Mouse (Mus musculus): ENCODE measurements around the gene Trak1.

GRCm38 (mm10) chr9:121469711-121470110 lies 172.4 kb downstream of the Trak1 start:
- TF ChIP-seq GATA1 (IDR thresholded peaks at IDR 0.05; ENCODE audit: borderline replicate concordance, low read length), result no peak
- TF ChIP-seq FLI1 (IDR thresholded peaks at IDR 0.05; ENCODE audit: low read length), result no peak

Data from megakaryocyte, embryonic 14.5 days (primary cell).